Mouse (Mus musculus) intestine, embryonic 14.5 days (tissue): ENCODE data around the gene 9930111J21Rik1. TPM values are rescaled to one million over a fixed set of nuclear protein-coding genes. Genes with fewer than 3 reads are reported as not detected.
"Not testable (repeated sequence)": the region's sequence is repeated elsewhere in the genome, so short reads cannot be mapped to it uniquely, and the experiment has no call there.

ENCODE experiments used
- ATAC-seq: fragments of 200-750 bp; cut with Nextera tagmentation; replicated peaks from 2 replicates; pipeline ENCODE4 v1.8.0; 2017; ENCODE audit warnings: low read depth, moderate number of reproducible peaks, moderate TSS enrichment, moderate library complexity; ENCODE audit not compliant: low FRiP score, low TSS enrichment
- DNase-seq: peaks from one replicate; pipeline ENCODE4 v3.0.0-alpha.2; 2018; ENCODE audit warnings: low spot score
- H3K27ac ChIP-seq: fragments of 300-500 bp; sonication (generic); 2 replicates; pipeline ENCODE4 v1.5.1; 2014; ENCODE audit warnings: low read depth, mild to moderate bottlenecking, control low read depth
- H3K27me3 ChIP-seq: fragments of 300-500 bp; sonication (generic); replicated peaks from 2 replicates; pipeline ENCODE4 v1.6.1; 2014; ENCODE audit warnings: low read length, control low read depth; ENCODE audit not compliant: control insufficient read depth, insufficient read depth
- H3K36me3 ChIP-seq: fragments of 300-500 bp; sonication (generic); 2 replicates; pipeline ENCODE4 v1.6.1; 2014; ENCODE audit warnings: low read length, control low read depth; ENCODE audit not compliant: control insufficient read depth, insufficient read depth
- H3K4me1 ChIP-seq: fragments of 300-500 bp; sonication (generic); replicated peaks from 2 replicates; pipeline ENCODE4 v1.6.1; 2014; ENCODE audit warnings: low read length, control low read depth, mixed read lengths; ENCODE audit not compliant: control insufficient read depth, insufficient read depth
- H3K4me2 ChIP-seq: fragments of 300-500 bp; sonication (generic); 2 replicates; pipeline ENCODE4 v1.6.1; 2014; ENCODE audit warnings: low read length
- H3K4me3 ChIP-seq: fragments of 300-500 bp; sonication (generic); 2 replicates; pipeline ENCODE4 v1.5.1; 2014; ENCODE audit warnings: low read depth, low read length, control low read depth, mixed read lengths
- H3K9ac ChIP-seq: fragments of 300-500 bp; sonication (generic); 2 replicates; pipeline ENCODE4 v1.6.1; 2014; ENCODE audit warnings: mild to moderate bottlenecking, low read length
- H3K9me3 ChIP-seq: fragments of 300-500 bp; sonication (generic); 2 replicates; pipeline ENCODE4 v1.6.1; 2016; ENCODE audit warnings: low read length, control low read depth; ENCODE audit not compliant: control insufficient read depth
- WGBS: fragments of 180-500 bp; shearing (Covaris S2); extraction: QIAGEN DNeasy Blood & Tissue Kit; methylation state at CpG from one replicate; pipeline ENCODE4 v1.1.7; 2014; 5-methylcytosine and 5-hydroxymethylcytosine counted together
- polyA plus RNA-seq: library from polyadenylated mRNA; unstranded; fragments of >200 nt; fragmentation: Nextera tagmentation; extraction: Ambion mirVana; gene quantifications from 2 replicates; pipeline ENCODE4 v1.2.1, GENCODE M21; 2014

9930111J21Rik1 gene
- polyA plus RNA-seq, 1 experiment from 2014 or later = 0.58 TPM

DNA sequence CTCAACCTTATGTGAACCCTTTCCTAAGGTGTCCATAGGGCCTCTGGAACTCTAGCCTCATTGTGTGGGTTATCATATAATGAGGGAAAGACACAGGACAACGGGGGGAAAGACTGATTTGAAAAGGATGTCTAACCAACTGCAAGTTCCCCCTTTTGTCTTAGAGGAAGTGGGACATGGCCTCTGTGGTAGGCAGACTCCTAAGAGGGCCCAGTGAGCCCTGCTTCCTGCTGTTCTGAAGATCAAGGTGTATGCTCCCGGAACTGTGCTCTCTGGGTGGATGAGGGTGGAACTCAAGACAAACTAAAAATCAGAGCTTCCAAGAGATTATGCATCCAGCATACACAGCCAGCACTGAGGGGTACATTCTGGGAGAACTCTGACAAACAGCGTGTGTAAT, 9.0 kb upstream of the 9930111J21Rik1 start:
- not testable (repeated sequence) for H3K4me3 ChIP-seq, H3K27ac ChIP-seq, H3K9ac ChIP-seq, H3K4me1 ChIP-seq, H3K4me2 ChIP-seq, H3K36me3 ChIP-seq, ATAC-seq, DNase-seq, H3K27me3 ChIP-seq, H3K9me3 ChIP-seq
- 80% methylated on average over 2 of the region's 3 CpGs for WGBS

GRCm38 (mm10) chr11:48982848-48983247, 3.6 kb upstream of the 9930111J21Rik1 start:
- H3K4me2 ChIP-seq, H3K36me3 ChIP-seq, H3K9me3 ChIP-seq, H3K9ac ChIP-seq, DNase-seq, H3K4me1 ChIP-seq, H3K27ac ChIP-seq, H3K4me3 ChIP-seq, ATAC-seq, H3K27me3 ChIP-seq: not testable (repeated sequence)
- WGBS = no CpG with 5 or more reads among the region's 3 CpGs

- H3K27ac ChIP-seq, H3K4me3 ChIP-seq, DNase-seq, H3K36me3 ChIP-seq, H3K4me1 ChIP-seq, H3K9me3 ChIP-seq, H3K4me2 ChIP-seq, H3K27me3 ChIP-seq, ATAC-seq, H3K9ac ChIP-seq: not testable (repeated sequence)
- WGBS = no CpG with 5 or more reads among the region's 5 CpGs
Observed at GRCm38 (mm10) chr11:48980052-48980451, 854 bp upstream of the 9930111J21Rik1 start.

GRCm38 (mm10) chr11:48978240-48978939, 808 bp downstream of the 9930111J21Rik1 start, which contains the start of gene Olfr56:
Olfr56 (plus strand) TSS chr11:48978889.
- H3K9ac ChIP-seq, H3K4me3 ChIP-seq, H3K36me3 ChIP-seq, H3K4me2 ChIP-seq, ATAC-seq, H3K4me1 ChIP-seq, H3K9me3 ChIP-seq, H3K27me3 ChIP-seq, H3K27ac ChIP-seq, DNase-seq: not testable (repeated sequence)
- WGBS = no CpG with 5 or more reads among the region's 1 CpGs

DNA sequence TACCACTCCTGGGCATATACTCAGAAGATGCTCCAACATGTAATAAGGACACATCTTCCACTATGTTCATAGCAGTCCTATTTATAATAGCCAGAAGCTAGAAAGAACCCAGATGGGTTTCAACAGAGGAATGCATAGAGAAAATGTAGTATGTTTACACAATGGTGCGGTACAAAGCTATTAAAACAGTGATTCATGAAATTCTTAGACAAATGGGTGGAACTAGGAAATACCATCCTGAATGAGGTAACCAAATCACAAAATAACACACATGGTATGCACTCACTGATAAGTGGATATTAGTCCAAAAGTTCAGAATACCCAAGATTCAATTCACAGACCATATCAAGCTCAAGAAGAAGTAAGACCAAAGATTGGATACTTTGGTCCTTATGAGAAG, 4.5 kb downstream of the 9930111J21Rik1 start:
- H3K27ac ChIP-seq, ATAC-seq, H3K4me3 ChIP-seq, H3K9ac ChIP-seq, H3K36me3 ChIP-seq, H3K27me3 ChIP-seq, H3K9me3 ChIP-seq, DNase-seq, H3K4me1 ChIP-seq, H3K4me2 ChIP-seq: not testable (repeated sequence)
- WGBS = no CpG with 5 or more reads among the region's 1 CpGs

DNA sequence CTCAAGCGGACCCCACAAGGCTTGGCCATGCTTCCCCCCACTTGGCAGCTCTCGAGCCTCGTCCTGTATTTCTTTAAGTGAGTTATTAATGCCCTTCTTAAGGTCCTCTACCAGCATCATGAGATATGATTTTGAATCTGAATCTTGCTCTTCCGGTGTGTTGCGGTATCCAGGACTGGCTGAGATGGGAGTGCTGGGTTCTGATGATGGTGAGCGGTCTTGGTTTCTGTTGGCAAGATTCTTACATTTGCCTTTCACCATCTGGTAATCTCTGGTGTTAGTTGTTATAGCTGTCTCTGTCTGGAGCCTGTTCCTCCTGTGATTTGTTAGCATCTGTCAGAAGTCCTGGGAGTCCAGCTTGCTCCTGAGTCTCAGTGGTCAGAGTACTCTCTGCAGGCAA, 33.1 kb downstream of the 9930111J21Rik1 start, which contains the start of gene Psme2b:
Gene Psme2b, minus strand, starts transcription at position 101 of the 400 bp plus-strand sequence.
- not testable (repeated sequence) for H3K9ac ChIP-seq, H3K27me3 ChIP-seq, H3K36me3 ChIP-seq, ATAC-seq, H3K4me1 ChIP-seq, H3K27ac ChIP-seq, DNase-seq, H3K4me3 ChIP-seq, H3K4me2 ChIP-seq, H3K9me3 ChIP-seq
- 90% methylated on average over 6 of the region's 6 CpGs for WGBS

- not testable (repeated sequence) for H3K4me3 ChIP-seq, H3K9me3 ChIP-seq, H3K9ac ChIP-seq, H3K4me1 ChIP-seq, ATAC-seq, DNase-seq, H3K27ac ChIP-seq, H3K27me3 ChIP-seq, H3K36me3 ChIP-seq, H3K4me2 ChIP-seq
Observed at GRCm38 (mm10) chr11:48939286-48939685, 39.9 kb downstream of the 9930111J21Rik1 start.

GRCm38 (mm10) chr11:48935291-48935690, 43.9 kb downstream of the 9930111J21Rik1 start:
- not testable (repeated sequence) for H3K4me2 ChIP-seq, H3K36me3 ChIP-seq, H3K4me3 ChIP-seq, DNase-seq, H3K9me3 ChIP-seq, ATAC-seq, H3K27ac ChIP-seq, H3K9ac ChIP-seq, H3K27me3 ChIP-seq, H3K4me1 ChIP-seq
- no CpG with 5 or more reads among the region's 3 CpGs for WGBS

GRCm38 (mm10) chr11:48933923-48934322, 45.3 kb downstream of the 9930111J21Rik1 start:
- H3K4me2 ChIP-seq, H3K4me1 ChIP-seq, H3K9ac ChIP-seq, H3K27me3 ChIP-seq, H3K36me3 ChIP-seq, H3K9me3 ChIP-seq, H3K27ac ChIP-seq, DNase-seq, H3K4me3 ChIP-seq, ATAC-seq: not testable (repeated sequence)
- WGBS = 38% methylated on average over 1 of the region's 1 CpGs
